Mouse (Mus musculus): ENCODE data around the gene Gfod1. TPM values are rescaled to one million over a fixed set of nuclear protein-coding genes. Genes with fewer than 3 reads are reported as not detected.

The Gfod1 gene
- 2.5 TPM for polyA plus RNA-seq (2014; fragmentation: Illumina TruSeq; extraction: RNeasy Lipid Tissue Mini Kit (QIAGEN cat#74804))

DNA sequence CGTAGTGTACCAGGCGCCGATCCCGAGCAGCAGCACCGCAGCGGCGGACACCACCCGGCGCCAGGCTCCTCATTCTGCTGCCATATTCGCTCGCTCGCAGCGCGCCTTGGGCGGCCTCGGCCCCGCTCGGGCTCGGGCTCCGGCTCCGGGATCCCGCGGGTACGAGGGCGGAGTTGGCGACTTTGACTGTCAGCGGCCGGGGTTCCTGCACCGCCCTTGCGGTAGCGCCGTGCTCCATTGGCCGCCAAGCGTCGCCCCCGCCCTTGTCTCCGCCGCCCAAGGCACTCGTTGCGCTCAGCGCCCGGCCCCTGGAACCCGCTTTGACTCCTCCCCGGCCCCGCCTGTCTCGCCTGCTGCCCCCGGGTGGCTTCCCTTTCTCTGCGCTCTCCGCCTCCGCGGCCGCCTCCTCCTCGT is at the start of gene Gfod1:
Gene Gfod1 (minus strand): TSS at position 155 of the 414 bp plus-strand sequence.

GRCm38 (mm10) chr13:43171020-43171710 is 132.8 kb downstream of the Gfod1 start, which contains the start of gene Tbc1d7:
Tbc1d7 (minus strand) TSS chr13:43171501.

Other genes starting within 250 kb of the Gfod1 start
- 7.4 TPM for gene Tbc1d7, start 132.7 kb downstream of the Gfod1 start, polyA plus RNA-seq (2014; fragmentation: Illumina TruSeq; extraction: RNeasy Lipid Tissue Mini Kit (QIAGEN cat#74804))
- gene Sirt5, start 61.3 kb upstream of the Gfod1 start, polyA plus RNA-seq (2014; fragmentation: Illumina TruSeq; extraction: RNeasy Lipid Tissue Mini Kit (QIAGEN cat#74804)): 7.5 TPM
- 338 TPM for gene Nol7, start 94.2 kb upstream of the Gfod1 start, polyA plus RNA-seq (2014; fragmentation: Illumina TruSeq; extraction: RNeasy Lipid Tissue Mini Kit (QIAGEN cat#74804))
- gene Ranbp9, start 177.1 kb upstream of the Gfod1 start, polyA plus RNA-seq (2014; fragmentation: Illumina TruSeq; extraction: RNeasy Lipid Tissue Mini Kit (QIAGEN cat#74804)): 154 TPM

Measured in ovary, adult 10 weeks (tissue).